Mouse (Mus musculus) kidney, embryonic 15.5 days (tissue): Measurements from ENCODE around the gene BC004004. TPM values are rescaled to one million over a fixed set of nuclear protein-coding genes. Genes with fewer than 3 reads are reported as not detected.
"Not testable (repeated sequence)": the region's sequence is repeated elsewhere in the genome, so short reads cannot be mapped to it uniquely, and the experiment has no call there.

Source experiments
- ATAC-seq: fragments of 200-750 bp; cut with Nextera tagmentation; replicated peaks from 2 replicates; pipeline ENCODE4 v1.8.0; 2017; ENCODE audit warnings: moderate TSS enrichment; ENCODE audit not compliant: low FRiP score
- H3K27ac ChIP-seq: fragments of 300-500 bp; sonication (generic); 2 replicates; pipeline ENCODE4 v1.5.1; 2015; ENCODE audit warnings: mild to moderate bottlenecking, inconsistent platforms
- H3K27me3 ChIP-seq: fragments of 300-500 bp; sonication (generic); 2 replicates; pipeline ENCODE4 v1.6.1; 2015; ENCODE audit warnings: inconsistent platforms
- H3K36me3 ChIP-seq: fragments of 300-500 bp; sonication (generic); 2 replicates; pipeline ENCODE4 v1.6.1; 2015; ENCODE audit warnings: inconsistent platforms
- H3K4me1 ChIP-seq: fragments of 300-500 bp; sonication (generic); 2 replicates; pipeline ENCODE4 v1.6.1; 2015; ENCODE audit warnings: inconsistent platforms
- H3K4me2 ChIP-seq: fragments of 300-500 bp; sonication (generic); 2 replicates; pipeline ENCODE4 v1.6.1; 2015; ENCODE audit warnings: moderate library complexity, mild to moderate bottlenecking, inconsistent platforms
- H3K4me3 ChIP-seq: fragments of 300-500 bp; sonication (generic); replicated peaks from 2 replicates; pipeline ENCODE4 v1.5.1; 2015; ENCODE audit warnings: mild to moderate bottlenecking, inconsistent platforms
- H3K9ac ChIP-seq: fragments of 300-500 bp; sonication (generic); 2 replicates; pipeline ENCODE4 v1.6.1; 2015; ENCODE audit warnings: mild to moderate bottlenecking, inconsistent platforms
- H3K9me3 ChIP-seq: fragments of 300-500 bp; sonication (generic); replicated peaks from 2 replicates; pipeline ENCODE4 v1.6.1; 2016; ENCODE audit warnings: inconsistent platforms
- WGBS: fragments of 180-500 bp; shearing (Covaris S2); methylation state at CpG from one replicate; pipeline ENCODE4 v1.1.7; 2015; ENCODE audit warnings: mixed read lengths; 5-methylcytosine and 5-hydroxymethylcytosine counted together
- polyA plus RNA-seq: library from polyadenylated mRNA; unstranded; fragments of >200 nt; fragmentation: Nextera tagmentation; extraction: Ambion mirVana; gene quantifications from 2 replicates; pipeline ENCODE4 v1.2.1, GENCODE M21; 2015

The BC004004 gene
- polyA plus RNA-seq, 1 experiment from 2014 or later = 73.2 TPM

DNA sequence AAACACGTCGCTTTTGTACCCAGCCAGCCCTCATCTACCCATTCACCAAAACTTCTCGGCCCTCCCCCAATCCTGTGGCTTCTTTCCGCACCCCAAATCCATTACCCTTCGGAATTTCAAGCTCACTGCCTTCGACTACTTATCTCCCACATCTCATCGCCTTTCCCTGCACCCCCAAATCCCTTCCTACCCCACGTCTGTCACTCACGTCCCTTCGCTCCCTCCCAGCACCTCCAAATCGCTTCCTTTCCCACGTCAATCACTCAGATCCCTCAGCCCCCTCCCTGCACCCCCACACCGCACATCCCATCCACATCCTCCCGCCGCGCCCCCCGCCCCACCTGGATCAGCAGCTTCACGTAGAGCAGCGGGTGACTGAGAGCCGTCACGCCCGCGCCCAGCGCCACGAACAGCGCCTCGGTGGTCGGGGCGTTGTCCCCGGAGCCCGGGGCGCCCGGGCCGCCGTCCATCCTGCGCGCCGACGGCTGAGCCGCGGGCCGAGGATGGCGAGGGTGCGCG, 78.6 kb downstream of the BC004004 start:
- H3K4me3 ChIP-seq = peak overlapping the region; percentile 93
- H3K27me3 ChIP-seq = no peaks in the 10 kb centered on the region
- peak overlapping the region; percentile 83 for H3K4me2 ChIP-seq
- H3K9me3 ChIP-seq = no peaks in the 10 kb centered on the region
- H3K4me1 ChIP-seq = peaks cover 51% of the 10 kb centered on the region
- H3K9ac ChIP-seq = peak overlapping the region; percentile 92
- under 1% methylated on average over 45 of the region's 45 CpGs for WGBS
- peak overlapping the region; percentile 98 for H3K27ac ChIP-seq
- peaks cover 21% of the 10 kb centered on the region for H3K36me3 ChIP-seq
- ATAC-seq = peak; percentile 33

DNA sequence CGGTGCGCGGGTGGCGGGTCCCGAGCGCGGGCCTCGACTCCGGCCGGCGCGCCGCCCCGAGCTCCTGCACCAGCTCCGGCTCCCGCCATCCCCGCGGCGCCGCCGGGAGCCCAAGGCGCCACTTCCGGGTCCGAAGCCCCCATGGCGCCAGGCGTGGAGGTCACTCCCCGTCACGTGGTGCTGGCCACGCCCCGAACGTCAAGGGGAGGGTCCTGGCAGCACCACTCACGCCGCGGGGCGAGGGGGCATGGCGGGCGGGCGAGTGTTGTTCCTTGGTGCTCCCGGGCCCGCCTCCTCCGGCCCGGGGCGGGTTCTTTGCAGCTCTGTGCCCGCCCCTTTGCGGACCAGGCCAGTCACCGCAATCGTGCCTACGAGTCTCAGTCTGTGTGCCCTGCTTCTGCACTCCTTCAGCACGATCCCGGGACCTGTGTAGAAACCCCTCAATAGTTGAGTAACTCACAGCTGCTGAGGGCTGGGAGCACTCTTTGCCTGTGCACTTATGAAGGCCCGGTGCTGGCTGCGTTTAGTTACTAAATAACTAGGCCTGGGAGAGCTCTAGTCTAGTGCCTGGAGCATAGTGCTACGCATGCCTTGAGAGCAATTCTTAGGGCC, 79.2 kb downstream of the BC004004 start, which contains the start of gene Mtch1:
Gene Mtch1, minus strand, starts transcription at position 290 of the 612 bp plus-strand sequence.
- Histone ChIP-seq H3K36me3 (peaks cover 19% of the 10 kb centered on the region), H3K4me2 (peak within 1 kb of the TSS; percentile 83), H3K9me3 (no peaks in the 10 kb centered on the region), H3K9ac (peak within 1 kb of the TSS; percentile 92), H3K27ac (peak within 1 kb of the TSS; percentile 98), H3K27me3 (no peaks in the 10 kb centered on the region), H3K4me1 (peaks cover 45% of the 10 kb centered on the region), H3K4me3 (peak within 1 kb of the TSS; percentile 93)
- under 1% methylated on average over 40 of the region's 53 CpGs for WGBS
- ATAC-seq = peak; percentile 96

DNA sequence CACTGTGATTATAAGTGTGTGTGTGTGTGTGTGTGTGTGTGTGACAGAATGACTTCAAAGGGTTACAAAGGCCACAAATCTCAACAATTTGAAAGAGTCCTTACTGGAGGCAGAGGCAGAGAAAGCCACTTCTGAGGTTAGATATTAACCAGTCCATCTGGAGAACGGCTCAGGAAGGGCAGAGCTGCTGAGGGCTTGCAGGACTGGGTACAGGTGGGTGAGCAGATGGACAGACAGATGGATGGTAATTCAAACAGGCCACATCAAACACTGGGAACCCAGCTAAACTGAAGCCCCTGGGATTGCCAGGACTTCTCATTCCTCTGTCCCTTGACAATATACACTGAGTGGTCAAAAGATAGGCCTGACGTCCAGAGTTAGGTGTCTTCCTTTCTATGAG, 80.4 kb downstream of the BC004004 start:
- H3K36me3 ChIP-seq = peaks cover 6% of the 10 kb centered on the region; the same call in 1 of the 2 replicates
- no peaks in the 10 kb centered on the region for H3K9me3 ChIP-seq
- WGBS = 69% methylated on average over 2 of the region's 2 CpGs
- H3K4me3 ChIP-seq = no peak overlapping the region
- H3K27ac ChIP-seq = peak overlapping the region; percentile 98
- peaks cover 40% of the 10 kb centered on the region for H3K4me1 ChIP-seq
- H3K9ac ChIP-seq = no peak overlapping the region
- no peak for ATAC-seq
- H3K27me3 ChIP-seq = no peaks in the 10 kb centered on the region
- H3K4me2 ChIP-seq = peak overlapping the region; percentile 12; the same call in 1 of the 2 replicates

DNA sequence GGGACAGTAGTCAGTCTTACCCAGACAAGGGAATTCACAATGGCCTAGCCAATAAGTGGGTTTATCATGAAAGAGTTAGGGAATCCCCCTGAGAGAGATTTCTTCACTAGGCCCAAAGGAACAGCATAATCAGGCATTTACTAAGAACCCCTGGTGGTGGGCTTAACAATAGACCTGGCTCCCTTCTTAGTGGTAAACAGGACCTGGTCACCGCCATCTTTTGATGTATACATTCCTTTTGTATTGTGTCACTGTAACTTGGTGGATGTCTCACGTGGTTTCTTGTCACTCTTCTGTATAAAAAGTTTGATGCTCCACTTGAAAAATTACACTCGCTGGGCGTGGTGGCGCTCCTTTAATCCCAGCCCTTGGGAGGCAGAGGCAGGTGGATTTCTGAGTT, 82.5 kb downstream of the BC004004 start:
- not testable (repeated sequence) for H3K27me3 ChIP-seq, H3K4me2 ChIP-seq, H3K36me3 ChIP-seq, H3K4me3 ChIP-seq, H3K9me3 ChIP-seq, H3K9ac ChIP-seq, ATAC-seq, H3K27ac ChIP-seq
- WGBS = 85% methylated on average over 5 of the region's 5 CpGs
- H3K4me1 ChIP-seq = peaks cover 41% of the 10 kb centered on the region

DNA sequence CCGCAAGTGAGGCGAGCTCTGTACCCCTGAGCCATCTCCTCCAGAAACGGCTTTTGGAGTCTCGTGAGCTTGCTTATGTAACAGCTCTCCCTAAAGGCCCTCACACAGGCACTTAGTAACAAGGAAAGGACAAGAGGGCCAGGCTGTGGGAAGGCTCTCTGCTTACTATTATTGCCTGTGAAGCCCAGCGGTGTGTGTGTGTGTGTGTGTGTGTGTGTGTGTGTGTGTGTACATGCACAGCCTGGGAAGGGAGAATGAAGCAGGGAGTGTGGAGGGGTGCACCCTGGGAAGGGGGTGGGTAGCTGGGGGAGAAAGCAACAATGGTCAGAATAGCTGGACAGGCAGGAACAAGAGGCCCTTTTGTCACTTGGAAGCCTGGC, 86.9 kb downstream of the BC004004 start:
- Histone ChIP-seq H3K4me2 (peak overlapping the region; percentile 69), H3K4me3 (no peak overlapping the region), H3K36me3 (no peaks in the 10 kb centered on the region), H3K4me1 (peaks cover 30% of the 10 kb centered on the region), H3K9me3 (no peaks in the 10 kb centered on the region), H3K27me3 (no peaks in the 10 kb centered on the region), H3K27ac (peak overlapping the region; percentile 94), H3K9ac (peak overlapping the region; percentile 33; the same call in 1 of the 2 replicates)
- peak; percentile 42 for ATAC-seq
- WGBS = 30% methylated on average over 5 of the region's 5 CpGs

DNA sequence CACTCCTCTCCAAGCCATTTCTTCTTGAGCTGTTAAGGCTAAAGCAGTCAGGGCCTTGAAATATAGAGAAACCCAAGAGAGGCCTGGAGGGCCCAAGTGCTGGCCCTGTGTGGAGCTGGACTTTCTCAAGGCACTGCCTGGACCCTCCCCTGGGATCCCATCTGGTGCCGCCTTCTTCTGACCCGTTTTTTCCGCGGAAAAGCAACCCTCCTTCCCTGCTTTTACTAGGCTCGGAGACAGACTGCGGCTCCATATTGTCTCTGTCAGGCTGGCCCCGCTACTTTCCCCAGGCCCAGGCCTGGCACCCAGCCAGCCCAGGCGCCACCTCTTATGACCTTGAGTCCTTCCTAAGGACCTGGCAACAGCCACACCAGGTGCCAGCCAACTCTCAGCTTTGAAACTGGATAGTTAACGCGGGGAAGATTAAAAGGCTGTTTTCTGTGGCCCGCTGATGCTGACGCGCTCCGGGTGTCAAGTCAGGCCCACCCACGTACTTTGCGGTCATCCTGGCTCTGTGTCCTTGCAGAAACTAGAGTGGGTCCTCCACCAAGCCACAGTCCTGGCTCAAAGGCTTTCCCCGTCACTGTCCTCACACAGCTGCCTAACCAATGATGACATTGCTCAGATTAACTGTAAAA, 87.4 kb downstream of the BC004004 start:
- H3K9ac ChIP-seq = peak overlapping the region; percentile 33; the same call in 1 of the 2 replicates
- peak overlapping the region; percentile 69 for H3K4me2 ChIP-seq
- H3K27me3 ChIP-seq = no peaks in the 10 kb centered on the region
- peak; percentile 60 for ATAC-seq
- H3K4me1 ChIP-seq = peaks cover 35% of the 10 kb centered on the region
- peak overlapping the region; percentile 94 for H3K27ac ChIP-seq
- peak overlapping the region; percentile 40 for H3K4me3 ChIP-seq
- no peaks in the 10 kb centered on the region for H3K9me3 ChIP-seq
- no peaks in the 10 kb centered on the region for H3K36me3 ChIP-seq
- 5% methylated on average over 17 of the region's 17 CpGs for WGBS

DNA sequence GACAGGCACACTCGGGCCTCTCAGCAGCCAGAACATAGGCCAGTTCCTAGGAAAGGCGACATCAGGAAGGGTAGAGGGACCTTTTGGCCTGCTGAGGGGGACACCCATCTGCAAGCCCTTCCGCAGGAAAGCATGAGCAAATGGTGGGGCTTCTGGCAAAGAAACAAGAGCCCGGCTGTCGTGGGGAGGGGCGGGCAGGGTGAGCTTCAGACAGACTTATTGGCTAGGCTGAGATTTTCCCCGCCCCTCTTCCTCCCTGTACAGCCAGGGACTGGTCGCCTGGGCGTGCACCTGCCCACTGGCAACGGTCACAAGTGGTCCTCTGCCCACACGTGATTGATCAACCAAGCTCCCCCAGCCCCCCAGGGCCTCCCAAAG, 87.9 kb downstream of the BC004004 start:
- peak; percentile 93 for ATAC-seq
- no peaks in the 10 kb centered on the region for H3K27me3 ChIP-seq
- peak overlapping the region; percentile 33; the same call in 1 of the 2 replicates for H3K9ac ChIP-seq
- H3K4me1 ChIP-seq = peaks cover 40% of the 10 kb centered on the region
- H3K36me3 ChIP-seq = no peaks in the 10 kb centered on the region
- H3K4me2 ChIP-seq = peak overlapping the region; percentile 69
- WGBS = under 1% methylated on average over 11 of the region's 11 CpGs
- peak overlapping the region; percentile 94 for H3K27ac ChIP-seq
- no peaks in the 10 kb centered on the region for H3K9me3 ChIP-seq
- peak overlapping the region; percentile 40 for H3K4me3 ChIP-seq

DNA sequence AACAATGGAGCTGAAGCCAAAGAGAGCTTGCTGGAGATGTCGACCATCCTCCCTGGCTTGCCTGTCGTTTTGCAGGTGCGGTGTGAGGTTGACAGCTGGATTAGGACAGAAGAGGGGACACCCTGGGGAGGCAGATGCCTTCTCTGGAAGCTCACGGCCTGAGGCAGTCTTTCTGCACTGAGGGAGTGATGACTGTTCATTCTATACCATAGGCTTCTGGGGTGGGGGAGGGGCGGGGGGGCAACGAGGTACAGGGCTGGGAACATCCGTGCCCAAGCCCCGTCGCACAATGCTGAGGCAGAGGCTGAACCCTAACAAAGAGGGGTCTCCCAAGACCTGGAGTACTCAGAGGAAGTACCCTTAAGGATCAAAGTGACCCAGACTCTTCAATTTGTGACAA, 88.3 kb downstream of the BC004004 start:
- Histone ChIP-seq H3K9ac (peak overlapping the region; percentile 33; the same call in 1 of the 2 replicates), H3K27me3 (no peaks in the 10 kb centered on the region), H3K27ac (peak overlapping the region; percentile 94), H3K4me2 (peak overlapping the region; percentile 69), H3K4me1 (peaks cover 42% of the 10 kb centered on the region), H3K4me3 (peak overlapping the region; percentile 40), H3K36me3 (no peaks in the 10 kb centered on the region), H3K9me3 (no peaks in the 10 kb centered on the region)
- 0 out of 2 replicates have a peak, but pooled peaks have one; percentile 6 for ATAC-seq
- WGBS = 13% methylated on average over 9 of the region's 9 CpGs

DNA sequence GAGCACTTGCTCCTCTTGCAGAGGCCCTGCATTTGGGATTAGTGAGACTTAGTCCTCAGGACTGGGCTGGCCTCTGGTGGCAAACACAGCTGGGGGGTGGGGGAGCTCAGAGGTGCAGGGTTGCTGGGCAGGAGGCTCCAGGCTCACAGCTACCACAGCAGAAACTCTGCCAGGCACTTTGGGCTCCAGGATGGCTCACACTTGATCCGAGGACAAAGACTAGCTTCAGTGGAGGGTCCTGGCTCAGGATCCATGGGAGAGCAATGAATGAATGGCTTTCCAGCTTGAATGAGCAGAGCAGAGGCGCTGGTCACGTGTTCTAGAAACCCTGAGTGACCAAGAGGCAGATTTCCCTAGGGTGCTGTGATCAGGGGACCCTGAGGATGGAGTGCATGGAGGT, 90.3 kb downstream of the BC004004 start:
- Histone ChIP-seq H3K9me3 (no peaks in the 10 kb centered on the region), H3K4me3 (no peak overlapping the region), H3K27ac (no peak overlapping the region), H3K9ac (no peak overlapping the region), H3K4me1 (peaks cover 42% of the 10 kb centered on the region), H3K4me2 (no peak overlapping the region), H3K36me3 (no peaks in the 10 kb centered on the region), H3K27me3 (no peaks in the 10 kb centered on the region)
- 78% methylated on average over 3 of the region's 3 CpGs for WGBS
- ATAC-seq = no peak

DNA sequence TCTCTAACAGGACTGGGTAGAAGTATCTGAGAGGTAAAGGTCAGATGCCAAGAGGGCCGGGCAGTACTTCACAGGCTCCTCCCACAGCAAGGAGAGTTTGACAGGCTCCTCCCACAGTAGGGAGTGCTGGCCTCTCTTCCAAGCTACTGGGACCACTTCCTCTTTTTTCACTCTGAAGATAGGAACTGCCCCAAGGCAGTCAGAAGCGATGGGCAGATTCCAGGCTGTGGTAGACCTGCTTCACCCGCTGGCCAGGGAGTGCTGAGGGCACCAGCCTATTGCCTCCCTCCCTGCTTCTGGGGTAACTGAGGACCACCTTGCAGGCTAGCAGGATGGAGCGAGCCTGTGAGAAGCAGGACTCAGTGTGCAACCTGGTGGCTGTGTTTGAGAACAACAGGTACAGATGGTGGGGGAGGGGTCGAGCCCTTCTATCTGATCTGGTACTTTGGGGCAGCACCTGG, 92.2 kb downstream of the BC004004 start, which contains the start of gene Fgd2:
Gene Fgd2, plus strand, starts transcription at position 154 of the 461 bp plus-strand sequence.
- Histone ChIP-seq H3K27me3 (no peaks in the 10 kb centered on the region), H3K4me1 (peaks cover 34% of the 10 kb centered on the region), H3K4me2 (peak within 1 kb of the TSS; percentile 28), H3K36me3 (no peaks in the 10 kb centered on the region), H3K27ac (no peak within 1 kb of the TSS; the same call in 1 of the 2 replicates), H3K9ac (no peak within 1 kb of the TSS), H3K9me3 (no peaks in the 10 kb centered on the region), H3K4me3 (peak within 1 kb of the TSS; percentile 4; the same call in 1 of the 2 replicates)
- ATAC-seq = no peak
- 22% methylated on average over 5 of the region's 5 CpGs for WGBS

DNA sequence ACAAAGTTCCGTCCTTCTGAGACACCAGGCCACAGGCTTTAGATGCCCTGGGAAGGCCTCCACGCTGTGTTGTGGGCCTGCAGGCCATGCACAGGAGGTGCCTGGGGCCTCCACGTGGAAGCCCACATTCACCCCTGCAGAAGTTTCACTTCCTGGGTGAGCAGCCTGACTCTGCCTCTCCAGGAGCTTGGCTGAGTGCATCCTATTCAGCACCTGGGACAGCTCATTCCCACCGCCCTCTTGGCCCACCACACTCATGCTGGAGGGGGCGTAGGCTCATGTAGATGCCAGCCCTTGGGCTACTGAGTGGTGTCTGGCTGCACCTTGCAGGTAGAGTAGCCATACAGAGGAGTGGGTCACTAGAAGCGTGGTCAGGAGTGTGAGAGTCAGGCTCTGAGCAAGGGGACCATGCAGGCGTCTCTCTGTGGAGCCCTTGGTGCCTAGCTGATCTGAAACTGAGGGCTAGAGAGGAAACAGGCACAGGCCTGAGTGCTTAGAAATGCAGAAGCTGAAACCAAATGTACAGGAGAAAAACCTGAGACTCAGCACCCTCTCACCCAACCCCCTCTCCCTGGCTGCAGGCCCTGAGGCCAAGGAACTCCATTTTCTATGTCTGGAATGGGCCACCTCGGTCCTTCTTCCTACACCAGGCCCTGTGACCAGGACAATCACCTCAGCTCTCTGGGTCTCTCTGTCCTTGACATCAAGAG, 93.5 kb downstream of the BC004004 start:
- 55% methylated on average over 8 of the region's 8 CpGs for WGBS
- no peak for ATAC-seq
- H3K4me2 ChIP-seq = no peak overlapping the region
- H3K9ac ChIP-seq = no peak overlapping the region
- H3K4me3 ChIP-seq = no peak overlapping the region
- peaks cover 20% of the 10 kb centered on the region for H3K4me1 ChIP-seq
- H3K9me3 ChIP-seq = no peaks in the 10 kb centered on the region
- H3K27me3 ChIP-seq = no peaks in the 10 kb centered on the region
- H3K36me3 ChIP-seq = no peaks in the 10 kb centered on the region
- H3K27ac ChIP-seq = no peak overlapping the region
